Mouse (Mus musculus) embryonic facial prominence, embryonic 14.5 days (tissue): ENCODE data around the gene Gm15737. TPM values are rescaled to one million over a fixed set of nuclear protein-coding genes. Genes with fewer than 3 reads are reported as not detected.

Experiments
- ATAC-seq: fragments of 200-750 bp; cut with Nextera tagmentation; 2 replicates; pipeline ENCODE4 v1.8.0; 2017; ENCODE audit warnings: low read depth, moderate number of reproducible peaks, moderate TSS enrichment
- DNase-seq: peaks from one replicate; pipeline ENCODE4 v3.0.0-alpha.2; 2015; ENCODE audit warnings: low spot score
- H3K27ac ChIP-seq: fragments of 300-500 bp; sonication (generic); replicated peaks from 2 replicates; pipeline ENCODE4 v1.5.1; 2014; ENCODE audit warnings: low read depth, mild to moderate bottlenecking, low read length, moderate library complexity
- H3K27me3 ChIP-seq: fragments of 300-500 bp; sonication (generic); replicated peaks from 2 replicates; pipeline ENCODE4 v1.6.1; 2014; ENCODE audit warnings: low read length; ENCODE audit not compliant: control insufficient read depth, insufficient read depth
- H3K36me3 ChIP-seq: fragments of 300-500 bp; sonication (generic); 2 replicates; pipeline ENCODE4 v1.6.1; 2014; ENCODE audit warnings: low read length, mixed read lengths; ENCODE audit not compliant: control insufficient read depth, insufficient read depth
- H3K4me1 ChIP-seq: fragments of 300-500 bp; sonication (generic); 2 replicates; pipeline ENCODE4 v1.6.1; 2014; ENCODE audit warnings: antibody characterized with exemption, low read length; ENCODE audit not compliant: control insufficient read depth, insufficient read depth
- H3K4me2 ChIP-seq: fragments of 300-500 bp; sonication (generic); 2 replicates; pipeline ENCODE4 v1.6.1; 2014; ENCODE audit warnings: low read depth, mild to moderate bottlenecking, low read length, moderate library complexity, mixed read lengths
- H3K4me3 ChIP-seq: fragments of 300-500 bp; sonication (generic); 2 replicates; pipeline ENCODE4 v1.5.1; 2014; ENCODE audit warnings: low read depth, mild to moderate bottlenecking, low read length
- H3K9ac ChIP-seq: fragments of 300-500 bp; sonication (generic); 2 replicates; pipeline ENCODE4 v1.6.1; 2014; ENCODE audit warnings: low read depth, mild to moderate bottlenecking, low read length, moderate library complexity, mixed read lengths
- H3K9me3 ChIP-seq: fragments of 300-500 bp; sonication (generic); 2 replicates; pipeline ENCODE4 v1.6.1; 2016; ENCODE audit warnings: low read length; ENCODE audit not compliant: control insufficient read depth
- WGBS: fragments of 180-500 bp; shearing (Covaris S2); extraction: QIAGEN DNeasy Blood & Tissue Kit; methylation state at CpG from one replicate; pipeline ENCODE4 v1.1.7; 2014; 5-methylcytosine and 5-hydroxymethylcytosine counted together
- polyA plus RNA-seq: library from polyadenylated mRNA; unstranded; fragments of >200 nt; fragmentation: Nextera tagmentation; extraction: Ambion mirVana; gene quantifications from 2 replicates; pipeline ENCODE4 v1.2.1, GENCODE M21; 2014

Gene Gm15737
- polyA plus RNA-seq, 1 experiment from 2014 or later: 0.10 TPM

DNA sequence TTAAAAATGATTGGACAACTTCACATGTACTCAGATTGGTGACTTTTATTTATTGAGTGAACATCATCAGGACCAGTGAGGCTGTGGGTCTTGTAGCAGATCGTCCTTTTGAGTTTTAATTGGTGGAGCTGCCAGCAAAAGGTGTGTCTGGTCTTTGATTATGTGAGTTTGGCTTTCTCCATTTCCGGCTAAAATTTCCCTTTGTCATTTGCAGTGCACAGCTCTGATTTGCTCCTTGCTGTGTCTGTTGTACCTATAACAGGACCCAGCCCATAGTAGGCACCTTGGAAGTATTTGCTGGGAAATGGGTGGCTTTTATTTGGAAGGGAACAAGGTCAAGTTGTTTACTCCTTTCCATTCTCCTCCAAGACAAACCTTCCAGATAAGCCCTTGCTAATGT is 25.7 kb upstream of the Gm15737 start:
- Histone ChIP-seq H3K27ac (no peak overlapping the region), H3K4me3 (no peak overlapping the region), H3K27me3 (no peaks in the 10 kb centered on the region), H3K9ac (no peak overlapping the region), H3K4me2 (no peak overlapping the region), H3K36me3 (peaks cover 8% of the 10 kb centered on the region; the same call in 1 of the 2 replicates), H3K4me1 (peaks cover 4% of the 10 kb centered on the region; the same call in 1 of the 2 replicates), H3K9me3 (no peaks in the 10 kb centered on the region)
- WGBS: 84% methylated on average over 2 of the region's 2 CpGs
- DNase-seq (no peak), ATAC-seq (no peak)

DNA sequence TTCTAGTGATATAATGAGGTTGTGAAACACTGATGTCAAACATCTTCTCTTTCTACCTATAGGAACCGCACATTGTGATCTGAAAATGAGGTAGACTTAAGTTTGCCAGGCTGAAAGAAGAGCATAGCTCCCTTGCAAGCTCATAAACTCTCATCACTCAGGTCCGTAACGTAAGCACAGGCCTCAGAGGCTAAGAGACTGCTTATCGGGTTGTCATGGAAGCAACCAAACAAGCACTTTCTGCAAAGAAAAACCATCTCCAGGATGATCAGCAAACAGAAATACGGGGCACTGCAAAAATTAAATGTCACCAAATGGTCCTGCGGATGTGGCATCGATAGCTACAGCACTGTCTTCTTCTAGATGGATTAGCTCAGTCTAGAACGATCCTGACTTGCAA is 23.3 kb upstream of the Gm15737 start:
- H3K36me3 ChIP-seq: peaks cover 16% of the 10 kb centered on the region
- H3K27ac ChIP-seq: no peak overlapping the region
- peaks cover 6% of the 10 kb centered on the region; the same call in 1 of the 2 replicates for H3K4me1 ChIP-seq
- no peaks in the 10 kb centered on the region for H3K9me3 ChIP-seq
- DNase-seq: no peak
- H3K27me3 ChIP-seq: no peaks in the 10 kb centered on the region
- no peak for ATAC-seq
- 90% methylated on average over 8 of the region's 8 CpGs for WGBS
- no peak overlapping the region for H3K4me3 ChIP-seq
- H3K4me2 ChIP-seq: no peak overlapping the region
- H3K9ac ChIP-seq: no peak overlapping the region

DNA sequence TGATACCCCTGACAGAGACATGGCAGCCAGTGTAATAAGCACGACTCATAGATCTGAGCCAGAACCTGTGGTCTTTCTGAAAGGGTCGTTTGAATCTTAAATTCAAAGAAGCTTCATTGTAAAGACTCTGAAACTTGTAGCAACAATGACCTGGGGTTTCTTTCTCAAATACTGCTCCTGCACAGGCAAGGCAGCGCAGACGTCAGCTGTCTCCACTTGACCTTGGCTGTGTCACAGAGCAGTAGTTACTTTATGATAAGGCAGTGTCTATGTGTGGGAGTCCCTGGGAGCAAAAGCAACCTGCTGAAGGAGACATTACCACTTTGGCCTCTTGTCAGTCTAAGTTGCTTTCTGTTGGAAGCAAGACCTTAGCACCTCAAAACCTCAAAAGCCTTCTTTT is 22.5 kb upstream of the Gm15737 start:
- WGBS: 76% methylated on average over 4 of the region's 4 CpGs
- ATAC-seq (no peak), DNase-seq (no peak)
- Histone ChIP-seq H3K4me1 (peaks cover 5% of the 10 kb centered on the region; the same call in 1 of the 2 replicates), H3K36me3 (peaks cover 16% of the 10 kb centered on the region), H3K9ac (no peak overlapping the region), H3K4me3 (no peak overlapping the region), H3K9me3 (no peaks in the 10 kb centered on the region), H3K4me2 (no peak overlapping the region), H3K27ac (no peak overlapping the region), H3K27me3 (no peaks in the 10 kb centered on the region)

DNA sequence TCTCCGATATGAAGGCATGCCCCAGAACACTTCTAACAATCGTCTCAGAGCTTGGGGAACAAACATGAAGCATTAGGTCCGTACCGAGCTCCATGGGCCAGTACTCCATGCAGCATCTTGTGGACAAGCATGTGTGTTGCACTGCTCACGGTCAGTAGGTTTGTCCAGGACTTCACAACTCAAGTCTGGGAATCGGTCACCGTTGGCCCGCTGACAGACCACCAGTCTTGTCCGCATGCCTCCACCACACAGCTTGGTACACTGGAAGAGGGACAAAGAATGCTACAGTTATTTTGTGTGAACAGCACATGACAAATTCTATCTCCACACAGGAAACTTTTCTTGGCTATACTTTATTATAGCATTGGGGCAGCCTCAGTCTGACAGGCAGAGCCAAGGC is 19.9 kb upstream of the Gm15737 start:
- no peaks in the 10 kb centered on the region for H3K9me3 ChIP-seq
- peaks cover 16% of the 10 kb centered on the region for H3K36me3 ChIP-seq
- 94% methylated on average over 9 of the region's 9 CpGs for WGBS
- peaks cover 2% of the 10 kb centered on the region; the same call in 1 of the 2 replicates for H3K4me1 ChIP-seq
- no peak overlapping the region for H3K4me2 ChIP-seq
- no peaks in the 10 kb centered on the region for H3K27me3 ChIP-seq
- no peak overlapping the region for H3K27ac ChIP-seq
- H3K4me3 ChIP-seq: no peak overlapping the region
- ATAC-seq (no peak), DNase-seq (no peak)
- no peak overlapping the region for H3K9ac ChIP-seq

DNA sequence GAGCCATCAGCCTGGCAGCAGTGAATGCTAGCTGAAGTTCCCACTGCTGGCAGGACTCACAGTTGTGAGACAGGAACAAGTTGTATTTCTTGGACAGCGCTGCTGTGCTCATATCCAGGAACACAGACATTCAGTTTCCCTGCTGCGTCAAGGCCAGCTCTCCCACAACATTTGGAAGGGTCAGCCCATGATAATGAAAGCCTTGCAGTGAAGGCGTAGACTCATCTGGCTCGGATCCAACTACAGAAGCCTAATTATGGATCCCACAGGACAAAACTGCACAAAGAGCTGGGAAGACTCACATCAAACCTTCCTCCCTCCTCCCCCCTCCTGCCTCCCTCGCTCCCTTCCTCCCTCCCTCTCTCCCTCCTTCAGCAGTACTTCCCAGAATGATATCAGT is 18.9 kb upstream of the Gm15737 start:
- H3K4me2 ChIP-seq: no peak overlapping the region
- H3K27ac ChIP-seq: no peak overlapping the region; the same call in 1 of the 2 replicates
- H3K36me3 ChIP-seq: peaks cover 16% of the 10 kb centered on the region
- no peak overlapping the region for H3K9ac ChIP-seq
- H3K9me3 ChIP-seq: no peaks in the 10 kb centered on the region
- no peaks in the 10 kb centered on the region for H3K27me3 ChIP-seq
- H3K4me1 ChIP-seq: peaks cover 2% of the 10 kb centered on the region; the same call in 1 of the 2 replicates
- DNase-seq (peak; percentile 89), ATAC-seq (peak; percentile 84)
- H3K4me3 ChIP-seq: no peak overlapping the region
- 32% methylated on average over 5 of the region's 5 CpGs for WGBS

GRCm38 (mm10) chr6:92854873-92855272 is 14.3 kb upstream of the Gm15737 start:
- WGBS: 93% methylated on average over 4 of the region's 4 CpGs

GRCm38 (mm10) chr6:92857761-92858160 is 11.4 kb upstream of the Gm15737 start:
- Histone ChIP-seq H3K9ac (no peak overlapping the region), H3K9me3 (no peaks in the 10 kb centered on the region), H3K4me2 (no peak overlapping the region), H3K27me3 (no peaks in the 10 kb centered on the region), H3K36me3 (peaks cover 8% of the 10 kb centered on the region; the same call in 1 of the 2 replicates), H3K27ac (no peak overlapping the region), H3K4me3 (no peak overlapping the region), H3K4me1 (0 out of 2 replicates have a peak, but pooled peaks cover 4% of the 10 kb centered on the region)
- ATAC-seq (no peak), DNase-seq (no peak)
- 88% methylated on average over 13 of the region's 13 CpGs for WGBS

More at GRCm38 (mm10) chr6:92854873-92855272, 14.3 kb upstream of the Gm15737 start:
- peaks cover 6% of the 10 kb centered on the region; the same call in 1 of the 2 replicates for H3K4me1 ChIP-seq
- no peaks in the 10 kb centered on the region for H3K27me3 ChIP-seq
- H3K36me3 ChIP-seq: no peaks in the 10 kb centered on the region
- DNase-seq (no peak), ATAC-seq (no peak)
- no peak overlapping the region for H3K27ac ChIP-seq
- no peaks in the 10 kb centered on the region for H3K9me3 ChIP-seq
- H3K9ac ChIP-seq: no peak overlapping the region
- H3K4me3 ChIP-seq: no peak overlapping the region
- H3K4me2 ChIP-seq: no peak overlapping the region

DNA sequence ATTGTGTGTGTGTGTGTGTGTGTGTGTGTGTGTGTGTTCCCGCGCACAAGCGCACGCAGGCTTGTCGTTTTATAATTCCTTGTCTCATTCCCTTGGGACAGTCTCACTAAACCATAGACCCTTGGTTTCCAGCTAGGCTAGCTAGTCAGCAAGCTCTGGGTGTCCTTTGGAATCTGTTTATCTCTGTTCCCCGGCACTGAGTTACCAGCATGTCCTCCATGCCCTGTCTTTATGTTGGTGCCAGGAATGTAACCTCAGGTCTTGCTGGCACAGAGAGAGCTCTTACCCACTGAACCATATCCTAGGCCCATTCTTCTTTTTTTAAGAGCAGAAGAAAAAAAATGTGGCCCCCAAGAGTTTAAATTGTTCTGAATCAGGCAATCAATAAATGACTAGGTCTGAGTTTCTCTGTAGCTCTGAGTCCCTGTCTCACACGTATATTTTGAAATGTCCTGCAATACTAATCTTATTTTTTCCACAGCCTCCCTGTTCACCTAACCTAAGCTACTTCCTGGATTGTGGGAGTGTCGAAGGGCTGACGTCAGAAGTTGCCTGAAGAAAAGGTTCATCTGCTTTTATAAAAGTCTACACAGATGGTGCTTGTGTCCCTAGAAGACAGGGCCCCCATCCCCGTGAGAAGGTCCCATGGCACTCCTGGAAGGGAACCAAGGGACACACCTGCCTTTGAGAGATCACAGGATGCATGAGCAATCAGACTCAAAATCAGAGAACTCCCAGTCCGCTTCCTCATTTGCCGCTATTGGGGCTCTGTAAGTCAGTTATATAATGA is 10.2 kb upstream of the Gm15737 start:
- no peaks in the 10 kb centered on the region for H3K9me3 ChIP-seq
- no peak overlapping the region for H3K4me3 ChIP-seq
- DNase-seq (no peak), ATAC-seq (no peak)
- 0 out of 2 replicates have a peak, but pooled peaks cover 4% of the 10 kb centered on the region for H3K4me1 ChIP-seq
- H3K27me3 ChIP-seq: no peaks in the 10 kb centered on the region
- peaks cover 11% of the 10 kb centered on the region; the same call in 1 of the 2 replicates for H3K36me3 ChIP-seq
- no peak overlapping the region for H3K27ac ChIP-seq
- WGBS: 84% methylated on average over 12 of the region's 12 CpGs
- no peak overlapping the region for H3K9ac ChIP-seq
- no peak overlapping the region for H3K4me2 ChIP-seq
